Mouse (Mus musculus) adrenal gland, postnatal 4 days (tissue): Measurements from ENCODE around the gene Slc9b2. TPM values are rescaled to one million over a fixed set of nuclear protein-coding genes. Genes with fewer than 3 reads are reported as not detected.
A peak's percentile ranks its signal among the peaks of the same experiment; 100 is the strongest.

Experiments
- DNase-seq, 2 experiments: peaks; one replicate each; pipeline ENCODE4 v3.0.0; 2021 to 2022; ENCODE audit warnings: low spot score in 2 of 2, mixed read lengths in 2 of 2
- long read RNA-seq, 2 experiments: library from polyadenylated mRNA; stranded (forward); transcript quantifications; one replicate each; pipeline ENCODE4 v2.0.0; 2021
- total RNA-seq, 2 experiments: library from RNA; stranded (reverse); gene quantifications; 2 replicates each; pipeline ENCODE4 v1.2.3; 2021

The Slc9b2 gene
- 1 to 10 TPM; 1.4 to 1.6 TPM for total RNA-seq
- long read RNA-seq, experiment 1: 0 reads
- long read RNA-seq, experiment 2, partial matches to known transcripts: 1 of 2 reads
- long read RNA-seq, experiment 2, other reads (novel, unspliced or antisense): 1 of 2 reads

DNA sequence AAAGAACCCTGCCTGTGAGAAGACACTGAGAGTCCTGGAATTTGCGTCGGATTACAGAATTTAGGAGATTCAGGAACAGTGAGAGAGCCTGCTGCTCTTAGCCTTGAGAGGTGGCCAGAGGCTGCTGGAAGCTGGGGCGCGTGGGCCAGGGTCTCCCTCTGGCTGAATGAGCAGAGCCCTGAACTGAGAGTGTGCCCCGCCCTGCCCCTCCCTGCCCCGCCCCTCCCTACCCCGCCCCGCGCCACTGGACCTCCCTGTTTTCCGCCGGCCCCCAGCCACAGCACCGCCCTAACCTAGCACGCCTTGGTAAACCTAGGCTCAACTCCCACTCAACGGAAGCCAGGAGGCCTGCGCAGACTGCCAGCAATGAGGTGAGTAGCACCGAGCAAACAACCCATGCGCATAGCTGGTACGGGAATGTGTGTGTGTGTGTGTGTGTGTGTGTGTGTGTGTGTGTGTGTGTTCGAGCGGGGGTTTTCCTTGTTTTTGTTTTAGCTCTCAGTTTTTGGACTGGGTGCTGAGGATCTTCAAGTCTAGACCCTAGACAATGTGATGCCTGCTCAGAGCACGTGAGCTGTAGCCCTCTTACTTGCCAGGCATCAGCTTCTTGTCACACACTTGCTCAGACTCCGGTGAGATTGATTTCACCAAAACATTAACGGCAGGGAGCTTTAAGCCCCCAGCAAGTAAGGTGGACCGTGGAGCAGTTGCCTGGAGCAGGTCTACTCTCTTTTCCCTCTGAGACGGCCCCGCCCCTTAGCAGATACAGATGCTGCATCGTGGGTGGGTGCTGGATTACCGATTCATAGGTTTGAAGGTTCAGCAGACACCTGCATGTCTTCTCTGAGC, at the start of gene Slc9b2:
Slc9b2 (plus strand) TSS at position 290 of the 849 bp plus-strand sequence.
- DNase-seq: no peak

DNA sequence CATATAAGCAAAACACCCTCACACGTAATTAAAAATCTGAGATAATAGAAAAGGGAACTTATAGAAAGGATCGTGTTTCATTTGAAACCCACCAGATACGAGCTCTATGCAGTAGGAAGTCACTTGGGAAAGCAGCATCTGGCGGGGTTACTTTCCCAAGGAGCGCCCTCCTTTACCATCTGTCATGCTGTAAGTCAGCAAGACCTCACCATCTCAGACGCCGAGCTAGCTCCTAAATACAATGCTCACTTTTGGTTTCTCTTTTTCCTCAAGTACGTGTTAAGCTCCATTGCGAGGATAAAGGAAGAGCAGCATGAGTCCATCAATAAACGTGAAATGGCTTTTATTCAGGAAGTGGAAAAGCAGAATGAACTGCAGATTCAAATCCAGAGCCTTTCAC, 48.6 kb upstream of the Slc9b2 start:
- no peak for DNase-seq

DNA sequence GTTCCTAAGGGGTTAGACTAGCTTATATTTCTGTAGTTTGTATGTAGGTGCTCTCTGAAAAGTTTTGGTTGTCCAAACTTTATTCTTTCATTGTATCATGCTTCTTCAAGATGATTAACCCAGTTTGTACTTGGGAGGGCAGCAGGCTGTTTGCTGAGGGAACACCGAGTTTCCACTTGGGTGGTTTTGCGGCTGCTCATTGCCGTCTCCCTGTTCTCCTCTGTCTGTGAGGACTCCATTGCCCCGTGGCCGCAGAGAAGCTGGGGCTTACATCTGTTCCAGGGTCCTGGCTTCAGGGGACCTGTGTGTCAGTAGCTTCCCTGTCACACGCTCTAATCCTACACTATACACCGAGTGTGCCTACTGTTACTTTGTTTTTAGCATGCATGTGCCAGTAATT, 47.3 kb upstream of the Slc9b2 start:
- DNase-seq: no peak

DNA sequence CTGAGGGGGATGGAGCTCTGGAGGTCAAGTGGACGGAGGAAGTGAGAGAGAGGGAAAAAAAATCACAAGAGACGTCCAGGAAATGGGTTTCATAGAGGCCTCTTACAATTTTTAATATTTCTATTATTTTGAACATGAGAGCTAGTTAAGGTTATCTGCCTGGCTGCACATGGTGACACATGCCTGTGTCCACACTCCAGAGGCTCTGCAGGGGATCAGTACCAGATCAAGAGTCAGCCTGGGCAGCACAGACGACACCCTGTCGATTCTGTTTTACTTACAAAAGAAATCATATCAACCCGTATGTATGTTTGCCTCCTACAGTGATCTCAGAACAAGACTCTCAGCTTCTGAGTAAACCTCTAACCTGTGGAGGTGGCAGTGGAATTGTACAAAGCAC, 38.9 kb upstream of the Slc9b2 start:
- no peak for DNase-seq

DNA sequence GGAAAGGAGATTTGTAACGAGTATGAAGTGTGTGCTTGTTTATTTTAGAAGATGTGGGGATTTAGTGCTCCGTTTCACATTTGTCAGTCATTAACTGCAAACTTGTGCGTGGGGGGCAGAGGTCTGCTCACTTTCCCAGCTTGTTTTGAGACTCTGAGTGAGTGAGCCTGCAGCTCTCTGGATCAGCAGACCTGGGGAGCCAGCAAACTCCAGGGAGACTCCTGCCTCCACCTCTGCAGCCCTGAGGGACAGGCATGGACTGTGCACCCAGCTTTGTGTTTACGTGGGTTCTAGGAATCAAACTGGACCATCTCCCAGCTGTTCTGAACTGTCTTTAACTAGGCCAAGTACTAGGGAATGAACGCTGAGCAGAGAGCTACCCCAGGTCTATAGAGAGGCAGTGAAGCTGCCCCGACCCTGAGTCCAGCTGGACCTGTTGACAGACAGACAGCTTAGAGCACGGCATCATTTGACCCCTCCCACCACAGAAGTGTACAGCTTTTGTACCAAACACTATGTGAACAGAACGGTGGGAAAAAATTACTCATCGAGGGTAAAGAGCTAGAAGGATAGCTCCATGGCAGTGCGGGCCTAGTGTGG, 38.0 kb upstream of the Slc9b2 start:
- no peak for DNase-seq

DNA sequence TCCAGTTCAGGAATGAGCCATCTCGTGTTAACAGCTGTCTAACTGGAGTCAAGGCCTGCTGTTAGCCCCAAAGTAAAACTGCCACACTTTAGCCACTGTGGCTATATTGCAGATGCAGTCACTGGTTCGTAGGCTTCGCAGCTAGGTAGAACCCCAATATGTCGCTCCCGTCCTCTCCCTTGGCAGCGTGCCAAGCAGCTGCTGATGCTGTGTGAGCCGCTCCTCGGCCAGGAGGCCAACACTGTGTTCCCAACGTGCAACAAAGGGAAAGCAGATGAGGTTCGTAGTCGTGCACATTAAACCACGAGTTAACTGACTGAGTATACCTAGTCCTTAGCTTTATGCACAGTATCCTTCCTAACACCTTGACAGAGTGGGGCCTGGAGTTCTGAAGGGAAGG, 34.9 kb upstream of the Slc9b2 start:
- no peak for DNase-seq

DNA sequence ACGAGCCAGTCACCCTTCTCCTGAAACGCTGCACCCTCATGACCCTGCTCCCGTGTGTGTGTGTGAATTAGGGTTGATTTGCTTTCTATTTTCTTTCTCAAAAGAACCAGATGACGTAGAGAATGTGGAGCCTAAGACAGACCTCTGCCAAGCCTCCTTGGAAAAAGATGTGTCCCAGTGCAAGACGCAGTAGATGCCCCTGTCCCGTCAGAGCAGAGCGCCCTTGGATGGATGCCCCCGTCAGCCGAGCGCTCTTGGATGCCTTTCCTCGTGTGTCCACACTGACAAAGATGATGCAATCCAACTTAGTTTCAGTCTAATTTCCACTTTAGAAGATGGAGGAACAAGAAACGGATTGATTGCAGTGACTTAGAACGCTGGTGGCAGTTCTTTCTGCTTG, 34.5 kb upstream of the Slc9b2 start:
- no peak for DNase-seq

DNA sequence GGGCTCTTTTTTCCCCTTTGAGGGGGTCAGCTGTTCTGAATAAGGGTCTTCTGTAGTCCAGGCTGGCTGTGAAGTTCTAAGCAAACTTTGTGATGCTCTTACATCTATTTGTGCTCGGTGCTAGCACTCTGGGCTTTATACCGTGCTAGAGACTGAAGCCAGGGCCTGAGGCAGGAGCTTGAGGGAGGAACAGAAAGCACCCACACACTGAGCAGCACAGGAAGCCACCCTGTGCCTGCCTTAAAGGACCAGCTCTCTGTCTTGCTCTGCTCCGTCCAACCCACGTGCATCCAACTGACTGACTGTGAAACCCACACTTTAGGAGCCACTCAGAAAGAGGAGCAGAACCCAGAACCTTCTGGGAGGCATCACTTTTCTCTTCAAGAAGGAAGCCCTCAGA, 27.3 kb upstream of the Slc9b2 start:
- no peak for DNase-seq

DNA sequence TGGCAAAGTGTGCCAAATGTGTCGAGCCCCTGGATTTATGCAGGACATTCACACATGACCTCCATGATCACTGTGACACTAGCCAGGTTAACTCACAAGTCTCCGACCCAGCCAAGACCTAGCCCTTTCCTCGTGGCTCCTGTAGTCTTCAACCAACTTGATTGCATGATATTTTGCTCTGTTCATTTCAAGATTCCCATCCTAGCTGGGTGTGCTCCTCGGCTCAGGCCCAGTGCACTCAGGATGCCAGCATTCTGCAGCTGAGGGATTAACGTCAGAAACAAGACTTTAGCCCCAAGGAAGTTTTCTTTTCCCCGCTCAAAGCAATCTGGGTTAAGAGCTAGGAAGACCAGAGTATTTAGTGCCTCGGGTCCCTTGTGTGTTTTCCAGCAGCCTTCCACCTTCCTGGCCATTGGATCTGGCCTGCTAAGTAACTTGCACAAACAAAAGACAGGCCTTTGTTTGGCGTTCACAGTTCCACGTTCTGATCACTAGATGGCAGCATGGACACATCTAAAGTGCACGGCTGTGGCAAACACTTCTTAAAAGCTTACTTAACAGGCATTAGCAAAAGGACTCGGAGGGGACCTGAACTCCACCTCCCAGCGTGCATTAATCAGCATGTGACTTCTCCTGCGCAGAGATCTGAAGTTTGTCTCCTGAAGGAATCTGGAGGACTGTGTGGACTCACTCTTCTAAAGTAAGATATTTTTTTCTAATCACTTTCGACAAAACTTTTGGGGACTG, 26.7 kb upstream of the Slc9b2 start, which contains the start of gene Bdh2:
Bdh2 (plus strand) TSS at position 553 of the 747 bp plus-strand sequence.
- peak; percentile 37 to 44 for DNase-seq

DNA sequence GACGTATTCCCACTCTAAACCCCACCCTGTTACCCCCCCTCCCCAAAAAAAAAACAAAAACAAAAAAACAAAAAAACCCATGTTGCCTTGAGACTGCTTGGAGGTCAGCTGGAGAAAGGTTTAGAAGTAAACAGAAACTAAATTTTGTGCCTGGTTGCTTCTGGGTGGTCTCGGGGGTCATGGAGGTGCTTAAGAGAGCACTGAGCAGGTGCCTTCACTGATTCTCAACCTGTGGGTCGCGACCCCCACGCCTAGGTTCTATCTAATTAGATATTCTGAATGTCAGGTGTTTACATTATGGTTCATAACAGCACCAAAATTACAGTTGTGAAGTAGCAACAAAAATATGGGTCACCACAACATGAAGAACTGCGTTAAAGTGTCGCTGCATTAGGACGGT, 25.8 kb upstream of the Slc9b2 start:
- DNase-seq: no peak

DNA sequence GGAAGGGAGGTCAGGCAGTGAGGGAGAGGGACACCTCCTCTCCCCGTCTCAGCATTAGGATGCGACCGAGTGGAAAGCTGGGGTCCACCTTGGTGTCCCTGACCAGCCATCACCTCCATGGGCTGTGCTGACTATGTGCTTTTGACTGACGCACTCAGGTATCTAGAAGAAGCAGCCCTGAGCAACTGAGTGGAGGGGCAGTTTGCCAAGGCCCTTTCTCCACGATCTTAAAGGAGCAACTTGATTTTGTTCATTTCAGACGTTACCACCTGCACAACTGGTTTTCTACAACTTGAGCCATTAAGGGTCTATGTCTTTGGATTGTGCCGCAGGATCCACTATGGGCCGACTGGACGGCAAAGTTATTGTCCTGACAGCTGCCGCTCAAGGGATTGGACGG, 22.2 kb upstream of the Slc9b2 start:
- DNase-seq: no peak

DNA sequence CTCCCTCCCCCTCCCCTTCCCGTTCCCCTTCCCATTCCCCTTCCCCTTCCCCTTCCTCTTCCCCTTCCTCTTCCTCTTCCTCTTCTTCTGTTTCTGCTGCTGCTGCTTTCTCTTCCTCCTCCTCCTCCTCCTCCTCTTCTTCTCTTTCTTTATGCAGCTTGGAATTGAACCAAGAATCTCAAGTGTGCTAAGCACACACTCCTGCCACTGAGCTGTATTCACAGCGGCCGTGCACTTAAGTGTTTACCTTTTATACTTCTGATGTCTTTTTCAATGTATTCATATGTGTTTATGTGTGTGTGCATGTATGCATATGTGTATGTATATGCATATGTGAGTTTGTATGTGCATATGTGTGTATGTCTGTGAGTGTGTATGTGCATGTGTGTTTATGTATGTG, 21.7 kb upstream of the Slc9b2 start:
- DNase-seq: no peak

DNA sequence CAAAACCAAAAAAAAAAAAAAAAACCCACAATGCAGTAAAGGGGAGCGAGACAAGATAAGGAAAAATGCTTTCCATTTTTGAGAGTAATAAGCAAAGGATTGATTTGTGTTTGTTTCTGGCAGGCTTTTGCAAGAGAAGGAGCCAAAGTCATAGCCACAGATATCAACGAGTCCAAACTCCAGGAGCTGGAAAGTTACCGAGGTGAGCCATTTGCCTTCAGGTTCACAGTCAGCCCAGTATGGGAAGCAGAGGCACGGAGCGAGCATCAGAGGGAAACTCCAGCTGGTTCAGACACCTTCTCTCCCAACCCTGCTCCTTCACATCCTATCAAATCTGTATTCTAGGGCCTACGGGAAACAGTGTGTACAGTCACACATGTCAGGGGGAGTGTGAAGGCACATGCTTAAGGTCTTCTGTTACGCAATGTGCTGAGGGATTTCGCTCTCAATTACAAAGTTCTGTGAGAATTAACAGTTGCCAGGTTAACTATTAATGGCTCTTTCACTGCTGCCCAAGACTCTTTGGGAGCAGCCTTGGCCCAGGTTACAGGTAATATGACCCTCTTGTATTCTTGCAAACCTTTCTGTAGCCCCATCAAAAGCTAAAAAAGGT, 19.3 kb upstream of the Slc9b2 start:
- no peak for DNase-seq

DNA sequence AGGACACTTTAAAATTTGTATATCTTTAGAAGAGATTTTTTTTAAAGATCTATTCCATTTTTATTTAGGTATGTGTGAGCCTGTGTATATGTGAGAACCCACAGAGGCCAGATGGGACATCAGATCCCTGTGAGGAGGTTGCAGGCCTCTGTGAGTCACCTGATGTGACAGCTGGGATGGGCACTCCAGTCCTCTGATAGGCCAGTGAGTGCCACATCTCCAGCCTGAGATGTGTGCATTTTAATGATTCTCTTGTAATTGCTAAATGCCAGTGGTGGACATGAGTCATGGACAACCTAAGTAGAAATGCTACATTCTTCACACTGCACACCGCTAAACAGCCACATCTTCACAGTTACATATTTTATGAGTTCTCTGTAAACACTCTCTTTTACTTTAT, 18.4 kb upstream of the Slc9b2 start:
- DNase-seq: no peak

DNA sequence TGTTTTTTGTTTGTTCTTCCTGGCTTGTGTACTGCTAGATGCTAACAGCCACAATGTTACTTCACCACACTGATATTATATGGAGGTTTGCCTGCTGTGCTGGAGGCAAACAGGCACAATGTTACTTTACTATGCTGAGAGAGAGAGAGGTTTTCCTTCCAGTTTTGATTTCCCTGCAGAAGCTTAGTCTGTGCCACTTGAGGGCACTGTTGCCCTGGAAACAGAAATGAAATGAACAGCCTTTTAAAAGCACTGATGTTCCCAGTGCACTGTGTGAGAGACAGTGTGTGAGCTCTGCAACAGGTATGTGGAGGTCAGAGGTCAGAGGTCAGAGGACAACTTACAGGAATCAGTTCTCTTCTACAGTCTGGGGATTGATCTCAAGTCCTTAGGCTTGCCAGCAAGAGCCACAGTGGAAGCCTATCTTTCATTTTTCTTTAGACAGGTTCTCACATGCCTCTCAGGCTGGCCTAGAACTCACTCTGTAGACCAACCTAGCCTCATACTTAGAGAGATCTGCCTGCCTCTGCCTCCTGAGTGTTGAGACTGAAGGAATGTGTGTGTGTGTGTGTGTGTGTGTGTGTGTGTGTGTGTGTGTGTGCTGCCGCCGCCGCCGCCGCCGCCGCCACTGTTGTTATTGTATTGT, 17.1 kb upstream of the Slc9b2 start:
- DNase-seq: no peak

DNA sequence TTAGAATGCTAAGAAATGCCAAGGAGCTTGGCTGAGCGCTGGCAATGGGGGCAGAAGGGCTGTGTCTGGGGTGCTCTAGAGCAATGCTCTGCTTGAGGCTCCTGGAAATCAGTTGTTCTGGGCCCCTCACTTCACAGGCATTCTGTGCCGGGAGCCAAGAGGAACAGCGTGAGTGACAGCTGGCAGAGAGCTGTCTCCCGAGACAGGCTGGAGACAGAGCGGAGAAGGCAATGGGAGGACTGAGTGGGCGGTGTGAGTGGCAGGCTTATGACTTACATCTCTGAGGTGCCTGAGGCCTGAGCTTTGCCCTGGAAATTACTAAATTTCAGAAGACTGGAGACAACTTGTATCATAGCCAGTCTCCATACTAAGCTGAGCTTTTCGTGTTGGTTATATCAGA, 13.8 kb upstream of the Slc9b2 start:
- no peak for DNase-seq

DNA sequence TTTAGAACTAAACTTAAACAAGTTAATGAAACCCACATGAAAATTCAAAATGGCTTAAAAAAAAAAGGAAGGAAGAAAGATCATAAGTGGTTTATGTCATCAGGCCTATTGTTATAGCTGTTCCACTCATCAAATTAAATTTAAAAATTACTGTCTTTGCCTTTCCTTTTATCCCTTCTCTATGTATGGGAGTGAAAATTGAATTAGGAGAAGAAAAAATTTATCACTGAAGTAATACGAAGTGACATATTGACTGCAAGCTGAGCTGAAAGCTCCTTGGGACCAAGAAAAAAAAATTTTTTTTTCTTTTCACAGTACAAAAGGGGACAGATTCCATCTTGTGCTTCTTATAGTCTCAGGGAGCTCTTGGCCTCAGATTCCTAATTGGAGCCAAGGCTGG, 11.9 kb upstream of the Slc9b2 start:
- DNase-seq: no peak

DNA sequence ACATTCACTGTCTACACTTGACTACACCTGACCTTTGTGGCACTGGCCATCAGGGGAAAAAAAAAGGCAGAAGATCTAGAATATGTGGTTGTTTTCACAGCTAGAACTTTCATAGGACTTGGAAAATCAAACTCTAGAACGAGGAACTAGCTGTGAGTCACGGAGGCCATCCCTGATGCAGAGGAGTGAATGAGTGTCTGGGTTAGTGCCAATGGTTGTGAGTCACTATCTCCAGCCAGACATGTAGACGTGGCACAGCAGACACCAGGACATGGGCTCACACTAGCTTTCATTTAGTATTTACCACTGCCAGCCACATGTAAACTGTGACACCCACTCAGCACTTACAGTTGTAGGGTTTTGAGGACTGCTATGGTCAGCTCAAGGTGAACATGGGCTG, 8.9 kb upstream of the Slc9b2 start:
- no peak for DNase-seq

DNA sequence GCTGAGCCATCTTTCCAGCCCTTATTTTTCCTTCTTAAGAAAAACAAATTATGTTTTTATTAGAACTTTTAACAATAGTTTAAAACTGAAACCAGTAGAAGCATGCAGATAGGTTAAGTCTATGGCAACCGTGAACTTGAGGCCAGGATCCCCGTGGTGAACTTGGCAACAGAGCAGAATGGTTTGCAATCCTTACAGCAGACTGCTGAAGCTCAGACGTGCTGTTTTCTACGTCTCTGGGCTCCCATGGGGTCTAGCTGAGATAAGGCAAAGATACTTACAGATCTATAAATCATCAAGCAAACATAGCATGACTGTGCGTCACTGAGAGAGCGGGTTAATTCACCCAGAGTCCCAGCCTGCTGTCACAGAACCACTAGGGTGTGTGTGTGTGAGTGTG, 7.4 kb upstream of the Slc9b2 start:
- no peak for DNase-seq

DNA sequence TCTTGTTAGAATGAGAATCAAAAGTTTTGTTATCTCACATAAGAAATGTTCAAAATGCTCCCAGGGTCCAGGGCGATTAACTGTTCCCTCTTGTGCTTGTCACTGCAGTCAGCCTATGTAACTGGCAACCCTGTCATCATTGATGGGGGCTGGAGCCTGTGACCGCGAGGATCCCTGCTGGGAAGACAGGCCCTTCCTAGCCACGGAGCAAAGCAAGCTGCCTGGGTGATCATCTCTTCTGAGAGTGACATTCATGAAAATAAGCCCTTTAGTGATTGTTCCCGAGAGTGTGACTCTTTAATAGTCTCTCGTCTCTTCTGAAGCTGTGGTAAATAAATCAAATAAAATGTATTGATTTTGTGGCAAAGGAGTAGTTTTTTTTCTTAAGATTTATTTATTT, 3.4 kb upstream of the Slc9b2 start:
- DNase-seq: no peak

DNA sequence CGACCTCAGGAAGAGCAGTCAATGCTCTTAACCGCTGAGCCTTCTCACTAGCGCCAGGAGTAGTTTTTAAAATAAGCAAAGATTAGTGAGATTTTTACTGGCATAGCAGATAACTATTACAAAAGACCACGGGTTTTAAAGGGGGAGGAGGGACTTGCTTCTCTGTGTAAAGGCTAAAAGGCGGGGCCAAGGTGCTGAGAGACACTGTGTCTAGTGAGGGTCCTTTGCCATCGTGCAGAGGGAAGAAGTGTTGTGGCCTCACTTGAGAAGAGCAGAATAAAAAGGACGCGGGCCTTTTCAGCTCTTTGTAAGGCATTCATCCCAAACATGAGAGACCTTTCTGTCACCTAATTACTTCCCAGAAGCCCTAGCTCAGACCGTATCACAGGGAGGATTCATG, 2.9 kb upstream of the Slc9b2 start:
- DNase-seq: no peak
